Mouse (Mus musculus): ENCODE data around the gene Alkbh3. TPM values are rescaled to one million over a fixed set of nuclear protein-coding genes. Genes with fewer than 3 reads are reported as not detected.

Alkbh3 gene
- total RNA-seq, 2 experiments from 2014 or later: 24.1 to 28.0 TPM

GRCm38 (mm10) chr2:93956331-93956801 lies 54.2 kb downstream of the Alkbh3 start:
- DNase-seq (ENCODE audit: low spot score in 2 of 2): peak; percentile 48 to 67

GRCm38 (mm10) chr2:93955886-93956285 lies 54.7 kb downstream of the Alkbh3 start:
- DNase-seq (ENCODE audit: low spot score in 2 of 2): no peak

- peak in 1 of 2 experiments; percentile 24 for DNase-seq (ENCODE audit: low spot score in 2 of 2)
Measured at GRCm38 (mm10) chr2:93954781-93955578, 55.6 kb downstream of the Alkbh3 start.

- DNase-seq (ENCODE audit: low spot score in 2 of 2): no peak
Measured at GRCm38 (mm10) chr2:93953726-93954125, 56.9 kb downstream of the Alkbh3 start.

- DNase-seq (ENCODE audit: low spot score in 2 of 2): no peak
Measured at GRCm38 (mm10) chr2:93946976-93947375, 63.6 kb downstream of the Alkbh3 start.

GRCm38 (mm10) chr2:93944855-93945254 lies 65.8 kb downstream of the Alkbh3 start:
- DNase-seq (ENCODE audit: low spot score in 2 of 2): no peak

- no peak for DNase-seq (ENCODE audit: low spot score in 2 of 2)
Measured at GRCm38 (mm10) chr2:93944099-93944498, 66.5 kb downstream of the Alkbh3 start.

GRCm38 (mm10) chr2:93941670-93942069 lies 68.9 kb downstream of the Alkbh3 start:
- no peak for DNase-seq (ENCODE audit: low spot score in 2 of 2)

- DNase-seq (ENCODE audit: low spot score in 2 of 2): no peak
Measured at GRCm38 (mm10) chr2:93938534-93938933, 72.1 kb downstream of the Alkbh3 start.

Other genes starting within 250 kb of the Alkbh3 start
- gene Ext2, start 188.2 kb downstream of the Alkbh3 start, total RNA-seq (2021): 10 to 100 TPM; 54.5 to 55.2 TPM
- 1 to 10 TPM; 3.4 to 4.9 TPM for gene Accs, start 160.9 kb downstream of the Alkbh3 start, total RNA-seq (2021)
- under 1 TPM in 1 of 2 experiments, not detected in 1; 0.21 TPM for gene Accsl, start 141.7 kb downstream of the Alkbh3 start, total RNA-seq (2021)
- 10 to 100 TPM; 54.6 to 63.1 TPM for gene Gm13889, start 53.6 kb downstream of the Alkbh3 start, total RNA-seq (2021)
- gene Gm27027, start 14.5 kb downstream of the Alkbh3 start, total RNA-seq (2021): 1 to 10 TPM in 1 of 2 experiments, not detected in 1; 1.0 TPM
- 10 to 100 TPM; 75.3 to 82.1 TPM for gene Hsd17b12, start 147.2 kb upstream of the Alkbh3 start, total RNA-seq (2021)